Mouse (Mus musculus) embryonic facial prominence, embryonic 13.5 days (tissue): ENCODE results near the gene Lgr4. TPM values are rescaled to one million over a fixed set of nuclear protein-coding genes. Genes with fewer than 3 reads are reported as not detected.

Experiments used
- ATAC-seq: fragments of 200-750 bp; cut with Nextera tagmentation; 2 replicates; pipeline ENCODE4 v1.8.0; 2017; ENCODE audit warnings: low read depth; ENCODE audit not compliant: insufficient number of reproducible peaks, insufficient read depth, low FRiP score, low TSS enrichment
- H3K27ac ChIP-seq: fragments of 300-500 bp; sonication (generic); 2 replicates; pipeline ENCODE4 v1.5.1; 2015; ENCODE audit warnings: moderate library complexity, mild to moderate bottlenecking, inconsistent platforms
- H3K27me3 ChIP-seq: fragments of 300-500 bp; sonication (generic); 2 replicates; pipeline ENCODE4 v1.6.1; 2015; ENCODE audit warnings: mild to moderate bottlenecking, inconsistent platforms
- H3K36me3 ChIP-seq: fragments of 300-500 bp; sonication (generic); 2 replicates; pipeline ENCODE4 v1.6.1; 2015; ENCODE audit warnings: mild to moderate bottlenecking, inconsistent platforms
- H3K4me1 ChIP-seq: fragments of 300-500 bp; sonication (generic); 2 replicates; pipeline ENCODE4 v1.6.1; 2015; ENCODE audit warnings: inconsistent platforms
- H3K4me2 ChIP-seq: fragments of 300-500 bp; sonication (generic); 2 replicates; pipeline ENCODE4 v1.6.1; 2015; ENCODE audit warnings: moderate library complexity, mild to moderate bottlenecking, inconsistent platforms
- H3K4me3 ChIP-seq: fragments of 300-500 bp; sonication (generic); 2 replicates; pipeline ENCODE4 v1.5.1; 2015; ENCODE audit warnings: mild to moderate bottlenecking, inconsistent platforms
- H3K9ac ChIP-seq: fragments of 300-500 bp; sonication (generic); 2 replicates; pipeline ENCODE4 v1.6.1; 2015; ENCODE audit warnings: mild to moderate bottlenecking, inconsistent platforms
- H3K9me3 ChIP-seq: fragments of 300-500 bp; sonication (generic); 2 replicates; pipeline ENCODE4 v1.6.1; 2016; ENCODE audit warnings: inconsistent platforms
- WGBS: fragments of 180-500 bp; shearing (Covaris S2); methylation state at CpG from one replicate; pipeline ENCODE4 v1.1.7; 2015; ENCODE audit warnings: mixed read lengths; 5-methylcytosine and 5-hydroxymethylcytosine counted together
- polyA plus RNA-seq: library from polyadenylated mRNA; unstranded; fragments of >200 nt; fragmentation: Nextera tagmentation; extraction: Ambion mirVana; gene quantifications from 2 replicates; pipeline ENCODE4 v1.2.1, GENCODE M21; 2015

Gene Lgr4
- polyA plus RNA-seq, 1 experiment from 2014 or later: 19.3 TPM

DNA sequence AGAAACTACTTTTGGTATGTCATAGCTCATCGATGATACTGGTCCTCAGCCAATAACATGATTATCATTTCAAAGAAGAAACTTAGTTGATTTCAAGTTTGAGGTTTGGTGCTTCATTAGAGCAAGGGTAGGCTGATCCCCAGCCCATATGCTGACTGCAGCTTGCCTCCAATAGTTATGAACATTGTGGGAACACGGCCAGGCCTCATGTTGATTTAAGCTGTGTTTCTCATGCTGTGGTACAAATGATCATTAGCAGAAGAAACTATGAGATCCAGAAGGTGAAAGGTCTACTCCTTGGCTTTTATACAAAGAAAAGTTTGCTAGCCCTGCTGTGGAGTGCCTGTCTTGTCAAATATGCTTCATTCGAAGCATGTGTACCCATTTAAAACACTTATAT is 87.7 kb downstream of the Lgr4 start:
- Histone ChIP-seq H3K27me3 (no peaks in the 10 kb centered on the region), H3K9me3 (no peaks in the 10 kb centered on the region), H3K4me3 (no peak overlapping the region), H3K27ac (no peak overlapping the region), H3K4me1 (no peaks in the 10 kb centered on the region), H3K36me3 (peaks cover 52% of the 10 kb centered on the region), H3K9ac (no peak overlapping the region), H3K4me2 (no peak overlapping the region)
- WGBS: 73% methylated on average over 3 of the region's 3 CpGs
- no peak for ATAC-seq

DNA sequence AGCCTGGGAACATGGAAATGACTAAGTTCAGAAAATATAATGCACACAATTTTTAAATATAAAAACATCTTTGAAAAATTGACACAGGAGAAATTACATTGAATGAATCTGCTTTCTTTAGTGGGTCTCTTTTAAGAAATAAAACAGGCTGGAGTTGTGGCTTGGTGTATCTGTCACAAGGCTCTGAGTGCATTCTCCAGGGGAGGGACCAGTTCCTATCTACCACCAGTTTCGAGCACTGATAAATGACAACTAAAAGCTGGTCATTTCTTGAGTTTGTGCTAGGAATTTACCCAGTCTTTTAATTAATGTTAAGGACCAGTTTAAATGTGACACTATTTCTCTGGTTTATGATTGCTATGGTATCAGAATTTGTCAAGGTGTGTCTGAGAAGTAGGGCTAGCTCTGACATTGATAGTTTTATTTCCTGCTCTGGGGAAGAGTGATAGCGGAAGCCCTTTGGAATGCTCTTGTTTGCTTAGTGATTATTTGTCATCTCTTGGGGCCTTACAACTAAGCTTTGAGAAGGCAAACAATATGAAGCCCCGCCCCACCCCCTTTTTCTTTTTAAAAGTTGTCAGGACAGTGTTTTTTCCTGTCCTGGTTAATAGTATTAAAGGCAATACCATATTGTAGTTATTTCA is 88.3 kb downstream of the Lgr4 start:
- no peak overlapping the region for H3K9ac ChIP-seq
- no peak for ATAC-seq
- no peak overlapping the region for H3K27ac ChIP-seq
- WGBS: 85% methylated on average over 3 of the region's 3 CpGs
- peaks cover 52% of the 10 kb centered on the region for H3K36me3 ChIP-seq
- H3K4me2 ChIP-seq: no peak overlapping the region
- no peak overlapping the region for H3K4me3 ChIP-seq
- no peaks in the 10 kb centered on the region for H3K9me3 ChIP-seq
- no peaks in the 10 kb centered on the region for H3K27me3 ChIP-seq
- no peaks in the 10 kb centered on the region for H3K4me1 ChIP-seq

DNA sequence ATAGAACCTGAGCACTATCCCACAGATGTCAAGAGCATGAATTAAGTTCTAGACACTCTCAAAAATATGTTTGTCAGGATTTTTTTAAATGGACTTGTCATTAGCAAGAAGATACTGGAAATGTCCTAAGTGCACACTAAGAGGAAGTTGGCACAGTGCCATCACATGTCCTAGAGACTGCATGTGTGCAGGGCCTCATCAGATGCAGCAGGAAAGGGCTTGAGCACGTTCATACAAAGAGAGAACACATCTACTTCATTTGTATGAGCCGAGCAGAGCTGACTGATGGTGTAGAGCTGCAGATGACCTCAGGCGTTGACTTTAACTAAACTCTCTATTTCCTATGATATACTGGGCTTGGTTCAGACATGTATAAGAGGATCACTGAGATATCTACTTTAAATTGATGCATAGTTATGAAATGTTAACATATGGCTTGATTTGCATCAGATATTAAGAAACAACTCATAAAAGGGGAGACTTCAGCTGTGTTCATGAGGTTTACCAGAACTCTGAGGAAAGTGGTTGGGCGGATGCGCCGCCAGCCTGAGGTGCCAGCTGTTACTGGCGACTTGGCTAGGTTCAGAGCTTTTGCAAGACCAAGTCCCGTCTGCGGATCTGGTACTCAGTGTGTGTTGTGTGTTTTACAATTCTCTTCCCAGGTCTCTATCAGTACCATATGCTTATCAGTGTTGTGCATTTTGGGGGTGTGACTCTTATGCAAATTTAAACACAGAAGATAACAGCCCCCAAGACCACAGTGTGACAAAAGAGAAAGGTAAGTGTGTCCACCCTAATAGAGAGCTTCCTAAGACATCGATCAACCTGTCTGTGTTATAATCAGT is 90.2 kb downstream of the Lgr4 start:
- Histone ChIP-seq H3K9me3 (no peaks in the 10 kb centered on the region), H3K4me3 (no peak overlapping the region), H3K4me2 (no peak overlapping the region), H3K27ac (no peak overlapping the region), H3K4me1 (no peaks in the 10 kb centered on the region), H3K9ac (no peak overlapping the region), H3K27me3 (no peaks in the 10 kb centered on the region), H3K36me3 (peaks cover 57% of the 10 kb centered on the region)
- ATAC-seq: no peak
- 90% methylated on average over 10 of the region's 10 CpGs for WGBS

DNA sequence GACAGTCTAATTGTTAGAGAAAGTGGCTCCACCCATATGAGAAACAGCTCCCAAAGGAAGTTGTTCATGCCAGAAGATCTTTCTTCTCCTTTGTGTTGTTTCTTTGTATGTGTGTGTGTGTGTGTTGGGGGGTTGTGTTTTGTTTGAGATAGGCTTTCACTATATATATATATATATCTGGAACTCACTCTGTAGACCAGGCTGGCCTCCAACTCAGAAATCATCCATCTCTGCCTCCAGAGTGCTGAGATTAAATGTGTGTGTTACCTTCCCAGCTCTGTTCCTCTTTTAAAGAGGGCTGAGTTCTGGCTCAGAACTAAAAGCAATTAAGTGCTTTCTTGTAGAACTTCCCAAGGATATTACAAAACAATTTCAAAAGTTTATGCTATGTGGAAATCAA is 92.0 kb downstream of the Lgr4 start:
- Histone ChIP-seq H3K4me3 (no peak overlapping the region), H3K27me3 (no peaks in the 10 kb centered on the region), H3K4me1 (no peaks in the 10 kb centered on the region), H3K36me3 (peaks cover 59% of the 10 kb centered on the region), H3K27ac (no peak overlapping the region), H3K9me3 (no peaks in the 10 kb centered on the region), H3K9ac (no peak overlapping the region), H3K4me2 (no peak overlapping the region)
- no peak for ATAC-seq

DNA sequence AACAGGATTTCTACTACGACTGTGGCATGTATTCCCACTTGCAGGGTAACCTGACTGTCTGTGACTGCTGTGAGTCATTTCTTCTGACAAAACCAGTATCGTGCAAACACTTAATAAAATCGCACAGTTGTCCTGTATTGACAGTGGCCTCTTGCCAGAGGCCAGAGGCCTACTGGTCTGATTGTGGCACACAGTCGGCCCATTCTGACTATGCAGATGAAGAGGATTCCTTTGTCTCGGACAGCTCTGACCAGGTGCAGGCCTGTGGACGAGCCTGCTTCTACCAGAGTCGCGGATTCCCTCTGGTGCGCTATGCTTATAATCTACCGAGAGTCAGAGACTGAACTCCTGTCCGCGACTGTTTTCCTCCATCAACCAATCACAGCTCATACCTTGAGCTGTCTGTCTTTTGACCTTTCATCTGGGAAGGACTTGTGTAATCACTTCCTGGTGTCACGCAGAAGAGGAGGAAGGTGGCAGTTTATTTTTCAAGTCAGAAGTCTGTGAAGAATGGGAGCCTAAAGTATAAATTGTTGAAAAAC is 94.8 kb downstream of the Lgr4 start:
- ATAC-seq: no peak
- peaks cover 42% of the 10 kb centered on the region for H3K36me3 ChIP-seq
- H3K4me2 ChIP-seq: no peak overlapping the region
- H3K27ac ChIP-seq: no peak overlapping the region
- no peak overlapping the region for H3K9ac ChIP-seq
- H3K4me1 ChIP-seq: 0 out of 2 replicates have a peak, but pooled peaks cover 3% of the 10 kb centered on the region
- H3K9me3 ChIP-seq: no peaks in the 10 kb centered on the region
- H3K27me3 ChIP-seq: no peaks in the 10 kb centered on the region
- 91% methylated on average over 13 of the region's 13 CpGs for WGBS
- no peak overlapping the region for H3K4me3 ChIP-seq

DNA sequence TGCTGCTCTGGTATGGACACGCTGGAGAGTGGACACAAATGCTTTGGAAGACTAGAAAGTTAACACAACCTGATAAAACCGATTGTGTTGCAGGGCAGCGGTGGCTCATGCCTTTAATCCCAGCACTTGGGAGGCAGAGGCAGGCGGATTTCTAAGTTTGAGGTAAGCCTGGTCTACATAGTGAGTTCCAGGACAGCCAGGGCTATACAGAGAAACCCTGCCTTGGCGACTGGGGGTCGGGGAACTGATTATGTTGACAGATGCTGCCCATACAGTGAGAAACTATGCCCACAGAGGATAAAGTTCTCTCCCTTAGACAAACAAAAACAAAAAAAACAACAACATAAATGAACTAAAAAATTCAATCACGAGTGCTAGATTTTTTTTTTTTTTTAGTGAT is 99.6 kb downstream of the Lgr4 start:
- Histone ChIP-seq H3K27me3 (no peaks in the 10 kb centered on the region), H3K9ac (peak overlapping the region; percentile 93; the same call in 1 of the 2 replicates), H3K9me3 (no peaks in the 10 kb centered on the region), H3K4me3 (peak overlapping the region; percentile 85), H3K4me2 (peak overlapping the region; percentile 76), H3K36me3 (peaks cover 17% of the 10 kb centered on the region), H3K4me1 (peaks cover 27% of the 10 kb centered on the region), H3K27ac (no peak overlapping the region)
- no peak for ATAC-seq
- WGBS: 46% methylated on average over 7 of the region's 7 CpGs

DNA sequence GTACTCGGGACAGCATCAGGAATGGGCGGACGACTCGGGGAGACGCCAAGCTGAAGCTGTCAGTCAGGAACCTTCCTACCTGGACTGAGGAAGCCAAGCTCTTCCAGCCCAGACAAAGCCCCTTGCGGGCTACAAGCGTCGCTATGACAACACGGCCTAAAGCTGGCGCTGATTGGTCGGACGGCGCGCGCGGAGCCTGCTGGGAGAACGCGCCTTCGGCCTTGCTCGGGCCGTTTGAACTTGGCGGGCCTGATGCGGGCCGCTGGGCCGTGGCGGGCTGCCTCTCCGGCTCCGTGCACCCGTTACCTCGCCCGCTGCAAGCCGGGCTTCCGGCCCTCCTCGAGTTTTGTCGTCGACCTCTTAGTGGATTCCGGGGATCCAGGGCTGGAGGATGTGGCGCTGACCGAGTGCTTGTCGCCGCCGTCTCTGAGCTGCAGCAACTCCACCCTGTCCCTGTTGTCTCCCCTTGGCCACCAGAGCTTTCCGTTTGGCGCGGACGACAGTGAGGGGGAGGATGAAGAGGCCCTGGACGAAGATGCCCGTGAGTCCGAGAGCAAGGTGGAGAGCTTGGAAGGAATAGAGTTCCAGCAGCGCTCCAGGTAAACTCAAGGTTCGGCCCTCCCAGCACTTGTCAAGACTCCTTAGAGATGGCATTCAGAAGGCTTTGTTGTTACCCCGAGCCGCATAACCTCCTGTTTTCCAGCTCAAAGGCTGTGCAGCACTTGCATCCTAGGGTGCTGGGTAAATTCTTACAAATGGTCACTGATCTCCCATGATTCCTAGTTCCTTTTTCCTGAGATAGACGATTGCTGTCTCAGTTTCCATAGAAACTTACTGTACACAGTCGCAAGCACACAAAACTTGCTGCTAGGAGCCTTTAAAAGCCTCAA is 100.4 kb downstream of the Lgr4 start, which contains the start of gene Ccdc34:
Ccdc34 (plus strand) TSS at position 202 of the 890 bp plus-strand sequence.
- H3K27me3 ChIP-seq: no peaks in the 10 kb centered on the region
- peak within 1 kb of the TSS; percentile 93 for H3K9ac ChIP-seq
- no peaks in the 10 kb centered on the region for H3K9me3 ChIP-seq
- under 1% methylated on average over 55 of the region's 55 CpGs for WGBS
- H3K27ac ChIP-seq: peak within 1 kb of the TSS; percentile 82
- peaks cover 27% of the 10 kb centered on the region for H3K4me1 ChIP-seq
- peaks cover 14% of the 10 kb centered on the region for H3K36me3 ChIP-seq
- peak; percentile 98 for ATAC-seq
- H3K4me3 ChIP-seq: peak within 1 kb of the TSS; percentile 85
- peak within 1 kb of the TSS; percentile 76 for H3K4me2 ChIP-seq

DNA sequence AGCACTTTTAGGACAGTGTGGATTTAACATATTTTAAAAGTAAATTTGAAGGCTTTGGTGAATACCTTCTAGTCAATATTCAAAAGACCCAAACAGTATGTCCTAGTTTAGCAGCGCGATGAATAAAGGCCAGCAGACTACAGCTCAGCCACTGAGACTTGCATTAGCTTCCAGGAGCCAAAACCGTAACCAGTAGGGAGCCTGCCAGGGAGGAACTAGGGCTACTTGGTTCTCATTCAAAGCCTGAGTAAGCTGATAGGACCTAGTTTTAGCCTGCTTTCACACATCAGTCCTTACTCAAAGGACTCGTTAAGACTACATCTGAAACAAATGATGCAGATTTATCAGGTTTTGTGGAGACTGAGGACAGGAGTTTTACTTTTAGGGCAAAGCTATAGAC is 102.2 kb downstream of the Lgr4 start:
- 88% methylated on average over 4 of the region's 4 CpGs for WGBS
- Histone ChIP-seq H3K9ac (no peak overlapping the region), H3K27me3 (no peaks in the 10 kb centered on the region), H3K4me2 (peak overlapping the region; percentile 76), H3K4me3 (no peak overlapping the region), H3K9me3 (no peaks in the 10 kb centered on the region), H3K36me3 (peaks cover 18% of the 10 kb centered on the region), H3K4me1 (peaks cover 27% of the 10 kb centered on the region), H3K27ac (no peak overlapping the region)
- ATAC-seq: no peak

DNA sequence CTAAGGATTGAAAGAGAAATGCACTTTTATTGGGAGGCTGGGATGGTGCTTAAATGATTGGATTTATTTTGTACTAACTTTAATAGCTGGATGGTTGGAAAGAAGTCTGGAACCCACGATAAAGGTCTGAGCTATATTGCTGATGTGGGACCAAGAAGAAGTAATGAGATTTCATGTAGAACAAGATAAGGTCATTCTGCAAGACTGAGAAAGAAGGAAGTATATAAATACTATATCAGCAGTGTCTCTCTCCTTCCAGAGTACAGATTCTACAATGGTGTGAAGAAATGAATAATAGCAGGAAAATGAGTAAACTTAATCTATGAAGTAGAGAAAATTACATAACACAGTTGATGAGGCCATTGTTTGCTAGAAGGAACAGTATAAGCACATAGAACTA is 103.0 kb downstream of the Lgr4 start:
- Histone ChIP-seq H3K4me2 (no peak overlapping the region), H3K27ac (no peak overlapping the region), H3K9me3 (no peaks in the 10 kb centered on the region), H3K9ac (no peak overlapping the region), H3K4me1 (peaks cover 27% of the 10 kb centered on the region), H3K36me3 (peaks cover 18% of the 10 kb centered on the region), H3K27me3 (no peaks in the 10 kb centered on the region), H3K4me3 (no peak overlapping the region)
- 89% methylated on average over 1 of the region's 1 CpGs for WGBS
- no peak for ATAC-seq

DNA sequence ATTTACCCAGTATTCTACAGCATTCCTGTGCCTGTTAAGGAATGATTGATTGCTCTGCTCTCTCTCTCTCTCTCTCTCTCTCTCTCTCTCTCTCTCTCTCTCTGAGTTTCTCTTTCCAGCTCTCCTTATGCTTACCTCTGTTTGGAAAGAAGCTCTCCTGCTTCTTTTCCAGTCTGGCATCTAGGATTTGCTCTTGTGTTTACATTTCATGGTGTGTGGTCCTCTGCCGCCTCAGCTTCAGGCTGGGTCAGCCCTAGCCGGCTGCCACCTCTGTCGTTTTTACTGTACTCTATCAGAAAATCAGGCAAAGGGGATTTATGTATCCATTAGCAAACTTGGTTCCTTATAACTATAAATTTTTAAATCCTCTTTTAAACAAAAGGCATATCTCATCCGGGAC is 118.8 kb downstream of the Lgr4 start:
- no peak overlapping the region for H3K9ac ChIP-seq
- ATAC-seq: no peak
- H3K4me2 ChIP-seq: no peak overlapping the region
- no peaks in the 10 kb centered on the region for H3K27me3 ChIP-seq
- peaks cover 21% of the 10 kb centered on the region for H3K4me1 ChIP-seq
- H3K4me3 ChIP-seq: no peak overlapping the region
- no peaks in the 10 kb centered on the region for H3K9me3 ChIP-seq
- H3K27ac ChIP-seq: peak overlapping the region; percentile 45; the same call in 1 of the 2 replicates
- peaks cover 23% of the 10 kb centered on the region for H3K36me3 ChIP-seq
- 30% methylated on average over 4 of the region's 4 CpGs for WGBS

DNA sequence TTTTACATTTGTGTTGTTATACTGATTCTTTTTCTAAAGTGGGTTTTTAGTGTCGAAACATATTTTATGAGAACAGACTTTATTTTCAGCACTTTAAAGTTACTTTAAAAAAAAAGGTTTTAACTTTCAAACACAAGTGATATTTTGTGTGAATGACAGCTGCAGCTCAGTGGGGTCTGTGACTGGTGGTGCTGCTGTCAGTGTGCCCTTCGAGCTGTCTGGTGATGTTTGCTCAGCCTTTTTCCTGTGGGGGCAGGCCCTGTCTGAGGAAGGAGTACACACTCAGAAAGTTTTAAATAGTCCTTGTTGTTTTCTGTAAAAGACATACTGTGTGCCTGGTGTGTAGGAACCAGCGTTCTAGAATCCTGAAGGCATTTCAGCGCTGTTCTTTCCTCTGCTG is 119.2 kb downstream of the Lgr4 start:
- ATAC-seq: no peak
- WGBS: 48% methylated on average over 4 of the region's 4 CpGs
- H3K27me3 ChIP-seq: no peaks in the 10 kb centered on the region
- H3K36me3 ChIP-seq: peaks cover 23% of the 10 kb centered on the region
- H3K4me2 ChIP-seq: no peak overlapping the region
- no peak overlapping the region for H3K9ac ChIP-seq
- 0 out of 2 replicates have a peak overlapping the region, but pooled peaks have one; percentile 11 for H3K27ac ChIP-seq
- H3K4me3 ChIP-seq: no peak overlapping the region
- peaks cover 21% of the 10 kb centered on the region for H3K4me1 ChIP-seq
- H3K9me3 ChIP-seq: no peaks in the 10 kb centered on the region
